Mouse (Mus musculus): ENCODE measurements around the gene Shisa5. TPM values are rescaled to one million over a fixed set of nuclear protein-coding genes. Genes with fewer than 3 reads are reported as not detected.

Gene Shisa5
- polyA plus RNA-seq, 1 experiment from 2014 or later, result 87.1 TPM

- WGBS, result 85% methylated on average over 8 of the region's 8 CpGs
- Histone ChIP-seq H3K9me3 (no peaks in the 10 kb centered on the region), H3K27me3 (no peaks in the 10 kb centered on the region), H3K9ac (peak overlapping the region; percentile 59; the same call in 1 of the 2 replicates), H3K27ac (peak overlapping the region; percentile 100), H3K4me1 (peaks cover 58% of the 10 kb centered on the region), H3K36me3 (peaks cover 39% of the 10 kb centered on the region), H3K4me2 (replicated peaks) (peak overlapping the region; percentile 87), H3K4me3 (peak overlapping the region; percentile 75)
- ATAC-seq (ENCODE audit: low FRiP score, low read depth), result no peak
Measured at GRCm38 (mm10) chr9:109098366-109098765, 60.0 kb downstream of the Shisa5 start.

DNA sequence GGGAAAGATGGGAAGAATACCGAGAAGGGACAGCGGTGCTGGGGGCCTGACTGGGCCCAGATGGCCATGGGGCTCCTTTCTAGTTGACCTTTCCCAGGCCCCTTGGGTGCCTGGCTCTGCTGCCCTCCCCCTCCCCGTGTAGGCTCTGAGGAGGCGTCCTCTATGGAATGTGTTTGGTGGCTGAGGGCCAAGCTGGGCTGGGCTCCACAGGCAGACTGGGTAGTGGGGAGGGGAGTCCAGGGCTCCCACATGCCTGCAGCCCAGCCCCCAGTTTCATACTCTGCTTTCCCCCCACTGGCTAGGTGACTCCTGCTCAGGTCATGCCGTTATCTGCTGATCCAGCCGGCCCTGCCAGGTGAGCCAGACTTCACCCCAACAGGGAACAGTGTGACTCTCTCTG is 60.6 kb downstream of the Shisa5 start:
- Histone ChIP-seq H3K27me3 (no peaks in the 10 kb centered on the region), H3K9me3 (no peaks in the 10 kb centered on the region), H3K4me2 (replicated peaks) (peak overlapping the region; percentile 87), H3K4me3 (peak overlapping the region; percentile 75), H3K9ac (peak overlapping the region; percentile 59), H3K36me3 (peaks cover 45% of the 10 kb centered on the region), H3K27ac (peak overlapping the region; percentile 100), H3K4me1 (peaks cover 53% of the 10 kb centered on the region)
- ATAC-seq (ENCODE audit: low FRiP score, low read depth), result no peak
- 49% methylated on average over 6 of the region's 6 CpGs for WGBS

- H3K27ac ChIP-seq, result no peak overlapping the region
Measured at GRCm38 (mm10) chr9:109100307-109100928, 62.1 kb downstream of the Shisa5 start.

GRCm38 (mm10) chr9:109101933-109102445 is 63.6 kb downstream of the Shisa5 start:
- H3K27me3 ChIP-seq, result no peaks in the 10 kb centered on the region
- peaks cover 75% of the 10 kb centered on the region for H3K36me3 ChIP-seq
- H3K4me3 ChIP-seq, result no peak overlapping the region
- WGBS, result 90% methylated on average over 5 of the region's 5 CpGs
- H3K4me1 ChIP-seq, result peaks cover 56% of the 10 kb centered on the region
- H3K9ac ChIP-seq, result no peak overlapping the region
- ATAC-seq (ENCODE audit: low FRiP score, low read depth), result no peak
- no peak overlapping the region for H3K27ac ChIP-seq
- H3K9me3 ChIP-seq, result no peaks in the 10 kb centered on the region
- H3K4me2 ChIP-seq (replicated peaks), result no peak overlapping the region

More at GRCm38 (mm10) chr9:109100307-109100928, 62.1 kb downstream of the Shisa5 start:
- H3K27me3 ChIP-seq, result no peaks in the 10 kb centered on the region
- no peak overlapping the region for H3K4me3 ChIP-seq
- H3K9ac ChIP-seq, result no peak overlapping the region
- ATAC-seq (ENCODE audit: low FRiP score, low read depth), result no peak
- H3K4me1 ChIP-seq, result peaks cover 55% of the 10 kb centered on the region
- H3K36me3 ChIP-seq, result peaks cover 59% of the 10 kb centered on the region
- WGBS, result 85% methylated on average over 20 of the region's 20 CpGs
- H3K9me3 ChIP-seq, result no peaks in the 10 kb centered on the region
- H3K4me2 ChIP-seq (replicated peaks), result no peak overlapping the region

DNA sequence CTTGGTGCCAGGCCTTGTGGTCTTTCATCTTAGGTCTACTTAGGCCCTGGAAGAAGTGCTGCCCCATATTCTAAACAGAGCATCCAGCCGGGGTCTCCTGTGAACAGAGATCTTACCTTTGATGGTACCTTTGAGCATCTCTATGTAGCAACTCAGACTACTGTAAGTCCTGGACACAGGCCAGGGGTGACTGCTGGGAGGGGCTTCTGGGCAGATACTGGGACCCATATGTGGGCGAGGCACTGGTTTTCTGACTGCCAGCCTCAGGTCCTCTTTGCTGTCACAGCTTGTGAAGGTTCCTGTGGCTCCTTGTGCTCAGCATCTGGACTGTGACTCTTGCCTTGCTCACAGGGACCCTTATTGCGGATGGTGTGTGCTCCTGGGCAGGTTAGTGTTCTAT is 64.2 kb downstream of the Shisa5 start:
- Histone ChIP-seq H3K36me3 (peaks cover 80% of the 10 kb centered on the region), H3K27ac (no peak overlapping the region), H3K4me2 (replicated peaks) (no peak overlapping the region), H3K9ac (no peak overlapping the region), H3K27me3 (no peaks in the 10 kb centered on the region), H3K4me3 (no peak overlapping the region), H3K4me1 (peaks cover 55% of the 10 kb centered on the region), H3K9me3 (no peaks in the 10 kb centered on the region)
- ATAC-seq (ENCODE audit: low FRiP score, low read depth), result no peak
- 90% methylated on average over 3 of the region's 3 CpGs for WGBS

- H3K9ac ChIP-seq, result no peak overlapping the region
- no peak overlapping the region for H3K4me2 ChIP-seq (replicated peaks)
- no peaks in the 10 kb centered on the region for H3K27me3 ChIP-seq
- peaks cover 48% of the 10 kb centered on the region for H3K4me1 ChIP-seq
- peaks cover 87% of the 10 kb centered on the region for H3K36me3 ChIP-seq
- no peaks in the 10 kb centered on the region for H3K9me3 ChIP-seq
- no peak overlapping the region for H3K4me3 ChIP-seq
- no peak overlapping the region for H3K27ac ChIP-seq
- 76% methylated on average over 7 of the region's 7 CpGs for WGBS
- ATAC-seq (ENCODE audit: low FRiP score, low read depth), result no peak
Measured at GRCm38 (mm10) chr9:109103250-109103649, 64.9 kb downstream of the Shisa5 start.

DNA sequence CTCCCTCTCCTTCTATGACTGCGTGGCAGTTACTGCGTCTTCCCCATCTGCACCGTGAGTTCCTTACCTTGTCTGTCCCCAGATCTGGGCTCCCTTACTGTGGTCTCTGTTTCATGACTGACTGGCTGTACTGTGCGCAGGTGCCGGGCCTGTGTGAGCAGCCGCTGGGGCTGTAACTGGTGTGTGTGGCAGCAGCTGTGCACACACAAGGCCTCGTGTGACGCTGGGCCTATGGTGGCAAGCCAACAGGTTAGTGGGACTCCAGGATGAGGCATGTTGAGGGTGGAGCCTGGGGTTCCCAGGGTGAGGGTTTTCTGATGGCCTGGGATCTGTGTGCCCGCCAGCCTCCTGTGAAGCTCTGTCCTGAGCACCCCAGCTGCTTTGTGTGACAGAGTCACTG is 65.7 kb downstream of the Shisa5 start:
- Histone ChIP-seq H3K27ac (no peak overlapping the region), H3K27me3 (no peaks in the 10 kb centered on the region), H3K9me3 (no peaks in the 10 kb centered on the region), H3K4me3 (no peak overlapping the region), H3K9ac (no peak overlapping the region), H3K36me3 (peaks cover 95% of the 10 kb centered on the region), H3K4me1 (peaks cover 39% of the 10 kb centered on the region), H3K4me2 (replicated peaks) (no peak overlapping the region)
- no peak for ATAC-seq (ENCODE audit: low FRiP score, low read depth)
- WGBS, result 93% methylated on average over 9 of the region's 9 CpGs

GRCm38 (mm10) chr9:109105011-109105410 is 66.6 kb downstream of the Shisa5 start:
- Histone ChIP-seq H3K4me1 (peaks cover 30% of the 10 kb centered on the region), H3K36me3 (peaks cover 97% of the 10 kb centered on the region), H3K4me3 (no peak overlapping the region), H3K27me3 (no peaks in the 10 kb centered on the region), H3K4me2 (replicated peaks) (no peak overlapping the region), H3K27ac (no peak overlapping the region), H3K9ac (no peak overlapping the region), H3K9me3 (no peaks in the 10 kb centered on the region)
- ATAC-seq (ENCODE audit: low FRiP score, low read depth), result no peak
- WGBS, result 76% methylated on average over 12 of the region's 12 CpGs

DNA sequence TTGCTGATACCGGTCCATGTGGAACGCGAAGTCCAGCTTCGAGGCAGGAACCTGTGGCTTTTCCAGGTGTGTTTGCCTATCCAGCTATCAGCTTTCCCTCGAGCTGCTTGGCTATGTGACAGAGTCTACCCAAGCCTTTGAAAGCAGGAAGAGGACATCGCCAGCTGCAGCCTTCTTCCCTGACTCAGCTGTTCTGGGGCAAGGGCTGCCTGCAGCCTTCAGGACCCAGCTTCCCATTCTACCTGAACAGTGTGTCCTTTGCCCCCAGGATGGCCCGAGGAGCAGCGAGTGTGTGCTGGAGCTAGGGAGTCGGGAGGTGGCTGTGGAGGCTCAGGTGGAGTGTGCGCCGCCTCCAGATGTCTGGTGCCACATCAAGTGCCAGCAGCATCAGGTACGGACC is 67.3 kb downstream of the Shisa5 start:
- Histone ChIP-seq H3K27ac (no peak overlapping the region), H3K36me3 (peaks cover 97% of the 10 kb centered on the region), H3K9ac (no peak overlapping the region), H3K27me3 (no peaks in the 10 kb centered on the region), H3K4me3 (no peak overlapping the region), H3K9me3 (no peaks in the 10 kb centered on the region), H3K4me1 (peaks cover 26% of the 10 kb centered on the region), H3K4me2 (replicated peaks) (no peak overlapping the region)
- WGBS, result 93% methylated on average over 12 of the region's 12 CpGs
- ATAC-seq (ENCODE audit: low FRiP score, low read depth), result no peak

DNA sequence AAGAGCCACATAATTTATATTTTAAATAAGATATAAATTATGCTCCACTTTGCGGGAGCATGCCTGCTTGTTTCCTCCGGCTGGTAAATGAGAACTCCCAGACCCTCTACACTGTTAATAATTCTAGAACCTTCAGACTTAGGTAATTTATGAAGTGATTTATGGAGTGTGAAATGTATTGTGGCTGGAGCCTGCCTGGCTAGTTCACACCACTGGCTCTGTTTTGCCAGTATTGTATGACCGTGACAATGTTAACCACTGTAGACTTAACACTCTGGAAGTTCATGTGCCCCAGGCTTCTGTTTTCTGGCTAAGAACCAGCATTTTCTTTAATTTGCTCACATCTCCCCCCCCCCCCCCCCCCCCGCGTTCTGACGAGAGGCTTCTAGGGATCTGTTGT is 69.0 kb downstream of the Shisa5 start:
- Histone ChIP-seq H3K9ac (no peak overlapping the region), H3K4me3 (no peak overlapping the region), H3K27me3 (no peaks in the 10 kb centered on the region), H3K4me2 (replicated peaks) (no peak overlapping the region), H3K27ac (no peak overlapping the region), H3K4me1 (peaks cover 24% of the 10 kb centered on the region), H3K36me3 (peaks cover 99% of the 10 kb centered on the region), H3K9me3 (no peaks in the 10 kb centered on the region)
- WGBS, result 26% methylated on average over 3 of the region's 6 CpGs
- no peak for ATAC-seq (ENCODE audit: low FRiP score, low read depth)

Other genes starting within 250 kb of the Shisa5 start
- gene Nckipsd, start 230.2 kb upstream of the Shisa5 start, polyA plus RNA-seq (2015; fragmentation: Nextera tagmentation; extraction: Ambion mirVana), result 17.2 and 22.5 TPM in 2 replicates
- 0.09 and 0.13 TPM in 2 replicates for gene Celsr3, start 212.2 kb upstream of the Shisa5 start, polyA plus RNA-seq (2015; fragmentation: Nextera tagmentation; extraction: Ambion mirVana)
- 19.0 and 19.6 TPM in 2 replicates for gene Slc26a6, start 185.3 kb upstream of the Shisa5 start, polyA plus RNA-seq (2015; fragmentation: Nextera tagmentation; extraction: Ambion mirVana)
- not detected in 2 replicates for gene Tmem89, start 123.9 kb upstream of the Shisa5 start, polyA plus RNA-seq (2015; fragmentation: Nextera tagmentation; extraction: Ambion mirVana)
- gene Uqcrc1, start 101.9 kb upstream of the Shisa5 start, polyA plus RNA-seq (2015; fragmentation: Nextera tagmentation; extraction: Ambion mirVana), result 437 and 447 TPM in 2 replicates
- 6.7 and 7.7 TPM in 2 replicates for gene Col7a1, start 85.0 kb upstream of the Shisa5 start, polyA plus RNA-seq (2015; fragmentation: Nextera tagmentation; extraction: Ambion mirVana)
- gene Ucn2, start 52.6 kb upstream of the Shisa5 start, polyA plus RNA-seq (2015; fragmentation: Nextera tagmentation; extraction: Ambion mirVana), result 0.22 and 0.33 TPM in 2 replicates
- 12.3 and 14.6 TPM in 2 replicates for gene Pfkfb4, start 46.8 kb upstream of the Shisa5 start, polyA plus RNA-seq (2015; fragmentation: Nextera tagmentation; extraction: Ambion mirVana)
- 9.0 and 11.8 TPM in 2 replicates for gene Trex1, start 21.2 kb downstream of the Shisa5 start, polyA plus RNA-seq (2015; fragmentation: Nextera tagmentation; extraction: Ambion mirVana)
- gene Atrip, start 35.6 kb downstream of the Shisa5 start, polyA plus RNA-seq (2015; fragmentation: Nextera tagmentation; extraction: Ambion mirVana), result 29.0 and 31.1 TPM in 2 replicates
- 13.4 and 14.2 TPM in 2 replicates for gene Ccdc51, start 43.9 kb downstream of the Shisa5 start, polyA plus RNA-seq (2015; fragmentation: Nextera tagmentation; extraction: Ambion mirVana)
- gene Tma7, start 44.0 kb downstream of the Shisa5 start, polyA plus RNA-seq (2015; fragmentation: Nextera tagmentation; extraction: Ambion mirVana), result 711 TPM in 2 replicates
- gene Plxnb1, start 56.8 kb downstream of the Shisa5 start, polyA plus RNA-seq (2015; fragmentation: Nextera tagmentation; extraction: Ambion mirVana), result 13.0 and 13.4 TPM in 2 replicates
- not detected in 2 replicates for gene Fbxw21, start 123.5 kb downstream of the Shisa5 start, polyA plus RNA-seq (2015; fragmentation: Nextera tagmentation; extraction: Ambion mirVana)
- gene Fbxw13, start 157.4 kb downstream of the Shisa5 start, polyA plus RNA-seq (2015; fragmentation: Nextera tagmentation; extraction: Ambion mirVana), result not detected in 2 replicates
- gene Fbxw20, start 196.2 kb downstream of the Shisa5 start, polyA plus RNA-seq (2015; fragmentation: Nextera tagmentation; extraction: Ambion mirVana), result not detected in 2 replicates
- not detected in 2 replicates for gene Fbxw14, start 249.1 kb downstream of the Shisa5 start, polyA plus RNA-seq (2015; fragmentation: Nextera tagmentation; extraction: Ambion mirVana)

Measured in limb, embryonic 13.5 days (tissue).